Mouse (Mus musculus) mouse trophoblast stem cell (cell line): Measurements from ENCODE around the gene Rbm20.

Experiments
- in situ Hi-C, 2 experiments: fragments of 300-500 bp; cut with MseI, MboI; formaldehyde crosslinking; loops; 2 replicates in 1 of 2; 3 replicates in 1 of 2; pipeline ENCODE4 v1.15.1; 2025

The Rbm20 gene

DNA sequence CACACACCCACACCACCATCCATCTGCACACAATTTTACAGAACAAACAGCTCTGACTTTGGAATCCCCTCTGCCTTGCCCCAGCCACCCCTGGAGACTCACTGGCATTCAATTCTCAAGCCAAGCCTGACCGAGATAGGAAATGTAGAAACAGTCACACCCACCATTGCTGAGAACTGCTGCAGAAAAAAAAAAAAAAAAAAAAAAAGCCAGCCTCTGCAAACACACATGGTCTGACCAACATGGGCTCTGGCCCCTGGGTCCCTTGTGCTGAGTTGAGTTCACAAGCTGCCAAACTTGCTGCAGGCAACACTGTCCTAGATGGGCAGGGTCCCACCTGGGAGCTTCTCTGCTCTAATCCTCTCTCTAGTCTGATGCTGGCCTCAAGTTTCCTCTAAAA, 200.7 kb downstream of the Rbm20 start:
- in situ Hi-C loops: no loop called here

DNA sequence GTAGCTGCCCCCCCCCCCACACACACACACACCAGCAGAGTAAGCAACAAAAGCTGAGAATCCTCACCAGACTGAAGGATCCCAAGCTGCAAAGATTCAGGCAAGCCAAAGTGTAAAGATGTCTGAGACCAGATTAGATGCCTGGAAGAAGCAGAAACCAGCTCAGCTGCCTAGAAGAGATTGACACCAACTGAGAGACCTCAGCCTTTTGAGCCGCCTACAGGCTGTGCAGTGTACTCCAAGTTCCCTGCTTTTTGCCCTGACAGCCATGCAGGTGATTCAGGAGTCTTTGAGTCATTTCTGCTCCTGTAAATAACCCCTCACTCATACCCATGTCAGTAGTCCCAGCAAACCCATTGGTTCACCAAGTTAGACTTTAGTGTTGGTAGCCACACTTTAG, 203.4 kb downstream of the Rbm20 start:
- in situ Hi-C loops: no loop called here

DNA sequence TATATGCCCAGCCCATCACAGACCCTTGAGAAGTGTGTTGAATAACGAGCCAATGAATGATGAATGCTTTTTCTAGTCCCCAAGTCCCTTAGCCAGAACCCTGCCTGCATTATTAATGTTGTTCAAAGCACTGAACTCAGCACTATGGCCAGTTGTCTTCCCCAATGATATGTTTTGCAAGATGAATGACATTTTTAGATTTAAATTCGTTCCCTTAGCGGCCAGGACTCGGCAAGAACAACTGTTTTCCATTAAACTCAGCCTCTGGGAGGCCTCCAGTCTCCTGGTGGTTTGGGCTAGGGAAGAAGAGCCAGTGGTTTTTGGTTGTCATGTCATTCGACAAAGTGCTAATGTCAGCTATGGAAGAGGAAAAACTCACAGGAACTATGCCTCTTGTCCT, 204.7 kb downstream of the Rbm20 start:
- in situ Hi-C loops: no loop called here

DNA sequence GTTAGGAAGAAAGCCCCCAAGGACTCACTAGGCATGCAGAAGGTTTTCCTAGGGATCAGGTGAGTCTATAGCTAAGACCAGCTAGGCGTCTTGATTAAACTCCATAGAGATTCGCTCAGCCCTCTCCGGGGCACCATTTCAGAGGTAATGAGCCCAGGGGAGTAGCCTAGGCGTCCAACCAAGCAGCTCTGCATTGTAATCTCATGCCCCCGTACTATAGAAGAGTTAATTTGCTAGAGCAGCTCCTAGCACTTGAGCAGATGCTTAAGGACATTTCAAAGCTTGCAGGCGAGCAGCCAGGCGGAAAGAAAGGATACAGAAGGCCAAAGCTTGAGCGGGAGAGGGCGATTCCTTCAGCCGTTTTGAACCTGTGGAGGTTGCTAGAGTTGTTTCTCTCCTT, 208.3 kb downstream of the Rbm20 start:
- in situ Hi-C loops: no loop called here

DNA sequence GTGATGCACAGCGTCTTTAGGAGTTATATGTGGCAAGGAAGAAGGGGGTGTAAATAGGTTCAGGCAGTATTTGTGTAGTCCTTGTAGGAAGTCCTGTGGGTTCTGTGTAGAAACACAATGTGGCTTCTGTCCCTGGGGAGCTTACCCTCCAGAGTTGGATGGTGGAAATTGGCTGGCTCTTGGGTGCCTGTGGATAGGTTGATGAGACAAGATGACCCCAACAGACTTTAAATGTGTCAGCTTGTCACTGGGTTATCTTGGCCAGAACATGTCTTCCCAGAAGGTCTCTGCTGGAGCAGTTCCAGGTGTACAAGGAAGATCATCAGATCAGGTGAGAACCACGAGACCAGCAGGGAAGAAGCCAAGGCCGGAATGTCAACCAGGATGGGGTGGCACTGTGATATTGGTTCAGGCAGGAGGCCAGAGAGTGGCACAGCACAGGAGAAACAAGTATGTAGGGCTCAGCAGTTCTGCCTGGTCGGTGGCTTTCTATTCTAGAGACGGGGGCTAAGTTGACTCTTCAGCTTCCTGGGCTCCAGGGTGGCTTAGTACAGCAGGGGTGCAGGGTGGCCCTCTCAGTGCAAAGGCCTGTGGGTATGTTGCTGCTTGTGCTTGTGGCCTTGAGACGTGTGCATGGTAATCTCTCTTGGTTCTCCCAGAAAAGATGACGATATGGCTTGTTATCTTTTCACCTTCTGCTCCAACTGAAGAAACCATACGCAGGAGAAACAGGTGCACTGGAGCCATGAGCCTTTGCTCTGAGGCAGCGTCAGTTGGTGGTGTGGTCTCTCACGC, 209.7 kb downstream of the Rbm20 start:
- in situ Hi-C loops: no loop called here

DNA sequence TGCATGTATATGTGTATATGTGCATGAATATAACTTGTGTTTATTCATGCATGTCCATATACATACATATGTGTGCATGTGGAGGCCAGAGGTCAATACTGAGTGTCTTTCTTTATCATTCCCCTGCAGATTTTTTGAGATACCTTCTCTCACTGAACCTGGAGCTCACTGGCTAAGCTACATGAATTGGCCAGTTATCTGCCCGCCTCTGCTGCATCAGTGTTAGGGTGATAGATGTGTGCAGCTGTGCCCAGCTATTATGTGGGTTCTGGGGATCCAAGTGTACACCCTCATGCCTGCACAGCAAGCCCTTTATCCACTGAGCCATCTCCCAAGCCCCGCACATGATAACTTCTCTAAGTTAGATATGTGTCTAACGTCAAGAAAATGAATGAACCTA, 210.7 kb downstream of the Rbm20 start:
- in situ Hi-C loops: no loop called here

DNA sequence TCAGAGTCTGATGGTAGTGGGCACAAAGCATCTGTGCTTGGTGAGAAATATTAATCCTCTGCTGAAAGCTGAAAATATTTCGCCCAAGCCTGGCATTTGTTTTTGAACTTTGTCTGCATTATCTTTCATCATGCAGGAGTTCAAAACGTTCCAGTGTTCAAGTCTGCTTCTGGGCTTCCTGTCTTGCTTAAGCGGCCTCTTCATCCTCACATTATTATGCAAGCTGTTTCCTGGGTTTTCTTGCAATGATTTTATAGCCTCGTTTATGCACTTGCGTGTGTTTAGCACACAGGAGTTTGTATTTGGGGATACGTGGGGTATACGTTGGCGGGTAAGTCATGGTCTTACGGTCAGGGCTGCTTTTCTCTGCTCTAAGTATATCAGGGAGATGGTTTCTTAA, 211.2 kb downstream of the Rbm20 start:
- in situ Hi-C loops: no loop called here

DNA sequence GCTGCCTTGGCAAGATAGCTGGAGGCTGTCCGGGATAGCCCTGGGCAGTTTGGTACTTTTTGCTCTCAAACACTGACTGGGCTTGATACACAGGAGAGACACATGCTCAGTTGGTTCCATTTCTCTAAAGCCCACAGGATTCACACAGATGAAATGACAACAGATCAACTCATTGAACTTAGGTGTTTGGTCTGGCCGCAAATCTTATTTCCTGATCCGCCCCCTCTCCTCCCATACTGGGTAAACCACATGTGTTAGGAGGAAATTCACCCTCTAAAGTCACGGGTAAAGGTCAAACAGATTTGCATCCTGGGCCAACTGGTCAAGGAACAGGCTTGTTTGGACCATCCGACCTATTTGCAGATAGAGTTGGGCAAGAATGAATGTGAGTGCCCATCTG, 212.4 kb downstream of the Rbm20 start:
- in situ Hi-C loops: no loop called here

DNA sequence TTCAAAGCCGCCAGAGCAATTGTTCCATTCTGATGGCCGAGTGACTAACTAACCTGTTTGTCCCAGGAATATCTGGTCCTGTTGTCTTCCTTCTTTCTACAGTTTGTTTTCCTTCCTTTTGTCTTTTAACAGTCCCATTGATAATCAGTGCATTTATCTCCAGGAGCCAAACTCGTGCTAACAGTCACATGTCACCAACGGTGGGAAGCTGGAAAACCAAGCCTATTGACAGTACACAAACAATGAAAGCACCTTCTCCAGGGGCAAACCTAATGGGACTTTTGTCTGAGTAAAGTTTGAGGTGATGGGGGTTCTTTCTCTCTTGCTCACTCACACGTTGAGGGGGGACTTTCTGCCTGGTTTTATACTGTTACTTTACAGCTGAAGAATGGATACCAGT, 213.2 kb downstream of the Rbm20 start:
- in situ Hi-C loops: no loop called here

DNA sequence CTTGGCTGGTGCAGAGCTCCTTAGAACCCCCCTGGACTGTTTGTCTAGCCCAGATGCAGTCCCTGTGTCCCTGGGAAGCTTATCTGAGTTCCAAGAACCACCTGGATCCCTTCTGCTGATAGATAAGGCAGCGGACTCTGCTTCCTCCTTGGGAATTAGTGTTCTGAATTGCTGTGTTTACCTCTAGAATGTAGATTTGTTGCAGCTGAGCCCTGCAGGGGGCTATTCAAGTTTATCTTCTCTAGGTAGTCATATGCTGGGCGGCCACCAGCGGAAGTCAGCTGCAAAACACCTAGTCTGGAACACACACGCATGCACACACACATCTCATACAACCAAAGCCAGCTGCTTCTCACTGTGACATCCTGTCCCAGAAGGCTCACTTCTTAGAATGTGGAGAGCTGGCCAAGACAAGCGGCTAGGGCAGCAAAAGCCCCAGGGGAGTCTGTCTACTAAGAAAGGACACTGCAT, 213.7 kb downstream of the Rbm20 start:
- in situ Hi-C loops: no loop called here

DNA sequence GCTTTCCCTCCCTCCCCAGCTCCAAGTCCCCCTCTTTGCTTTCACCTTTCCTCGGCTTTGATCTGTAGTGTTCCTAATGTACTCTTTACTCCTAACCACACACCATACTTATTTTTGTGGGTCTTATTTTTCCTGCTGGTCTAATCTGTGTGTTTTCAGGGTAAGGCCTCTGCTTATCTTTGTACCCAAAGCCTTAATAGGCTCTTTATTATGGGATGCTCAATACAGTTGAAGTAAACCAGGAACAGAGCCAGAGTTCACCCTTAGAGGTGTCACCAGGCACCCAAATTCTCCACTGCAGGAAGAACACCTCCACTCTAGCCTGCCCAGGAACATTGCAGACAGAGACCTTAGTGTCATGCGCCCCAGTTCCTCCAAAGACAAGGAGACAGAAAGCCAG, 214.5 kb downstream of the Rbm20 start:
- in situ Hi-C loops: no loop called here

DNA sequence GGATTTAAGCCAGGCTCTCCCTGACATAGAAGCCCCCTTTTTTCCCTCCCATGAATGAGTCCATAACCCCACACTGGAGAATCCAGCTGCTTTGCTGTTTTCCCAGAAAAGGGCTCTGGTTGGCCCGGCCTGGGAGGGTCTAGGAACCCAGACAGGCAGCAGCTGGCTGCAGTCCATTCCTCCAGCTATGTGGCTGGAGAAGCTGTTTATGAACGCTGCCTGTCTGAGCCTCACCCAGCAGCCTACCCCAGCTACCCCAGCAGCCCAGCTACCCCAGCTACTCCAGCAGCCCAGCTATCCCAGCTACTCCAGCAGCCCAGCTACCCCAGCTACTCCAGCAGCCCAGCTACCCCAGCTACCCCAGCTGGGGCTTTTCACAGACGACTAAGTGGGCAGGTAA, 215.0 kb downstream of the Rbm20 start, which contains the start of gene Pdcd4:
Gene Pdcd4, plus strand, starts transcription at position 171 of the 400 bp plus-strand sequence.
- in situ Hi-C loops: no loop called here

DNA sequence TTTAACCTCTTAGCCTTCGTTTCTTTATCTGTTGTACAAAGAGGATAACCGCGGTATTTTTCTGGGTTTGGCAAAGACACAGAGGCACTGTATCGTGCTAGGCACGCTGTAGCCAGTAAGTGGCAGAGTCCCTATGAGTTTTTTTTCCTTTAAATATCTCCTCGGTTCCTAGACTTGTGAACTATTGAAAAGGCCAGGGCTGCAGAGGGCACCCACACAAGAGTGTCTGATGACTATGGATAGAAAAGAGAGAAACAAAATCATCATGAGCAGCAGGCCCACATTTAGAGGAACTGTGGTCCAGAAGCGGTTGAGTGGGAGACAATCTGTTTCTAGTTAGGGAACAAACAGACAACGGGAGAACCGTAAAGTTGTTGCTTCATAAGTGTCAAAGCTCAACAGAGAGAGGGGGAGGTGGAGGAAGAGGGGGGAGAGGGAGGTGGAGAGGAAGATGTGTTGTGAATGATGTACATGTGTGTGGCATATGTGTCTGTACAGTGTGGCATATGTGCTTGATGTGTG, 215.8 kb downstream of the Rbm20 start:
- in situ Hi-C loops: no loop called here

DNA sequence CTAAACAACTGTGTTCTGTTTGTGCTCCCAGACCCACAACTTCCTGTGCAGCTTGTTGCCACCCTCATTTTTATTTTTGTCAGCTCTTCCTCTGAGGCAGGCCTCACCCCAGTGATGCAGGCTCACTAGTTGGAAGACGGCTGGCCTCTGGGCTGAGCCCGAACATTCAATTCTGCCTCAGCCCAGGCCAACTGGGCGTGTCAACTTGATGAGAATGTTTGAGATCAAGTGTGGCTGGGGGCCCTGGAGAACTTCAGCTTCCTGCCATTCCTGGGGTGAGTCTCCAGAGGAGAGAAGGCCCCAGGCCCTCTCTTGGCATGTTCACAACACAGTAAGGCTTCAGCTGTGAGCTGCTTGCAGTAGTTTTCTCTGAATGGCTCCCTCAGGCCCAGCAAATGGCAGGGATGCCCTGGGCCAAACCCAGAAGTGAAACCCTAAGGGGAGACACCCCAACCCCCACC, 216.6 kb downstream of the Rbm20 start:
- in situ Hi-C loops: no loop called here

DNA sequence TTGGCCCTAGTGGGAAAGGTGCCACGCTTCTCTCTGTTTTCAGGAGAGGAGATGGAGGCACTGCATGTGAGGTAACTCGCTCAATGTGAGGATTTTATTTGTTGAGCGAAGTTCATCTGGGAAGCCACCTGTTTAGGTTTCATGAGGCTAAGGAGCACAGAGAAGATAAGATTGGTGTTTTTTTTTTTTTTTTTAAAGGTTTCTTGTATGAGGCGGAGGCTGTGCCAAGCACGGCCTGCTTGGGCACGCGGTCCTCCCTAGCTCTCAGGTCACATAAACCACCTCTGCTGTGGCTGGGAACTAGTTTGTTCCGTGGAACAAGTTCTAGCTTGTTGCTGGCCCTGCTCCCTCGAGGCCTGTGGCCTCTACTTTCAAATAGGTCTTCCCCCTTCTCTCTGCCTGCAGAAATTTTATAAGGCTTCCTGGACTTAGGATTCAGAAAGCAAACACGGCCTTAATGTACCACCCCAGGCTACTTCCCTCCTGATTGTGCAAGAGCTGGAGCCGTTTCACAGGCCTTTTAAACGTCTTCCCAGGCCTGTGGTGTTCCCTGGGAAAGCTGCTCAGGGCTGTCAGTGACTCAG, 217.5 kb downstream of the Rbm20 start:
- in situ Hi-C loops: no loop called here

DNA sequence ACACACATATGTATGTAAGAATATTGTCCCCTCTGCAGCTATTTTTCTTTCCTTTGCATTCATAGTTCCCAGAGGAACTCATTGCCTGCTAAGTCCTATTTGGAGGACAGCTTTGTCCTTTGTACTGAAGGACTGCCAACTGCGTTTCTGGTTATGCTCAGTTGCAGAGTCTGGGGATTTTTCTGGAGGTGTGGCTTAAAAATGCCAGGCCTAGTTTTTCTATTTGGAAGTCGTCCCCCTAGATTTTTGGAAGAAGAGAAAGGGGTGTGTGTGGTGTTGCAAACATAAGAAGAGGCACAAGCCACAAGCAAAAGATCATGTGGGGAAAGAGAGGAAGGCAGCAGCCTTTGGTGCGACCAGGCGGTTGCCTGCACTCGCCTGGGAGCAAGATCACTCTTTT, 220.9 kb downstream of the Rbm20 start:
- in situ Hi-C loops: no loop called here

DNA sequence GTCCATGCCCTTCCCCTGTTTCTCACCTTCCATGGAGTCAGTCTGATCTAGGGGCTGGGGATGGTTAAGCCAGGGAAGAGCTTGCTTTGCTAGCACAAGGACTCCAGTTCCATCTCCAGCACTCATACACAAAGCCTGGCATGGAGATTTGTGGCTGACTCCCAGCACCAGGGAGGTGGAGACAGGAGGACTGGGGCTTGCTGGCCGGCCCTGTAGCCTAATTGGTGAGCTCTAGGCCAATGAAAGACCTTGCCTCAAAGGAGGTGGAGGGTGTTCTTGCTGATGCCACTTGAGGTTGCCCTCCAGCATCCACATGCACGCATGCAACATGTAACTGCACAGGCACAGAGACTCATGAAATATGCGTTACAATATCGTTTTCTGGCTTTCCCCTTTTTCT, 221.4 kb downstream of the Rbm20 start:
- in situ Hi-C loops: no loop called here

DNA sequence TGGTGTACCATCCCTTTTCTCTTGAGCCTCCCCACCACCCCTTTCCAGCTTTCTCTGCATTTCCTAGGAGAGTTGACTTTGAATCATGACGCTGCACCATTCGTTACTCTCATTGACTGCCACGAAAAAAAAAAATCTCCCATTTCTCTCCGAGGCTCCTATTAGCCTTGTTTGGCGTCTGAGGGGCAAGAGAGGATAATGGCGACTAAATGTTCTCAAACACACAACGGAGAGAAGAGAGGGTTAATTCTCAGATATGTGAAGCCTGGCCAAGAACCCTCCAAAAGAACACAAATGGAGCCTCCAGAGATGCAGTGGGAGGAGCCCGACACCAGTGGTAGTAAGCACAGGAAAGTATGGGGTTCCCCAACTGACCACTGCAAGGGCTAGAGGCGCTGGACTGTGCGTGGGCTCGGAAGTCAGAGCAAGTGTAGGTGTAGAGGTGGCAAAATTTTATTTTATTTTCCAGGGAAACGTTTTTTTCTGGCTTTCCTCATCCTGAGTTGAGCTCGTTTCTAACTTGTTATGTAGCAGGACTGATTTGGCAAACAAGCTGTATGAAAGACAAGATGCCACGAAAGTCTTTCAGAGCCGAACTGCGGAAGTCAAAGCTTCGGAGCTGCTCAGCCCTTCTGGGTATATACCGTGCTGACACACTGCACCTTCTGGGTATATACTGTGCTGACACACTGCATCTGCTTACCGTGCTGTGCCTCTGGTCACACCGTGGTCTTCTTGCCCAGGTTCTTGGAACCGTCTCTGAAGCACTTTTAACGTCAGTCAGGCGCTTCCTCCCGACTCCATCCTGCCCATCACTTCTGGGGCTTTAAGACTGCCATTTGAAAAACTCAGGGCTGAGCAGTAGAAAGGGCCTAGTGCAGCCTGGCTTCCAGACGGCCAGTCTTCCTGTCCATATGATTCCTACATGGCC, 222.1 kb downstream of the Rbm20 start:
- in situ Hi-C loops: no loop called here

DNA sequence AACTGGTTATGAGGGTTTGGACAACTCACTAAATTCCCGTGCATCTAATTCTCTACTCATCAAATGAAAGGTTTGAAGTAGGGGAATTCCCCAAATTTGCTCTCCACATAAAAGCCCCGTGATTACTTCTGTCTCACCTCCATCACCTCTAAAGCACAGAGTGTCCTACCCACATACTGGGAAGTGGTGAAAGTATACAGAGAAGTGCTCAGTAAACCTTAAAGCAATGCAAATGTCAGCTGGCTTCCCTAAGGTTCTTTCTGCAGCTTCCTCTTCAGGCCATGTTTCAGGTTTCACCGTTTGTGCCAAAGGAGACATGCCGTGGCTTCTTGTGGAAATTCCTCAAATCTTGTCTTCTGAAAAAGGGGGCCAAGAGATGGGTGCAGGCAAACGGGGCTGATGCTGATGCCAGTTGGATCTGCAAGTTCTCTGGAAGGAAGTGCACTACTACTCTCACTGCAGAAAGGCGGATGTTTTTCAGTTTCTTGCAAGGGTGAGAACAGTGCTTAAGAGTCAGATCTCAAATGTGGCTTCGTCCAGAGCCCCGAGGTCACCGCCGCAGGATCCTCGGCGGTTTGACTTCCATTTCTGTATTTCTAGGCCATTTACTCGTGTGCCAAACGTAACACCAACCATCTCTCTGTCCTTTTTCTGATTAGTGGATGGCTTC, 223.0 kb downstream of the Rbm20 start:
- in situ Hi-C loops: no loop called here

DNA sequence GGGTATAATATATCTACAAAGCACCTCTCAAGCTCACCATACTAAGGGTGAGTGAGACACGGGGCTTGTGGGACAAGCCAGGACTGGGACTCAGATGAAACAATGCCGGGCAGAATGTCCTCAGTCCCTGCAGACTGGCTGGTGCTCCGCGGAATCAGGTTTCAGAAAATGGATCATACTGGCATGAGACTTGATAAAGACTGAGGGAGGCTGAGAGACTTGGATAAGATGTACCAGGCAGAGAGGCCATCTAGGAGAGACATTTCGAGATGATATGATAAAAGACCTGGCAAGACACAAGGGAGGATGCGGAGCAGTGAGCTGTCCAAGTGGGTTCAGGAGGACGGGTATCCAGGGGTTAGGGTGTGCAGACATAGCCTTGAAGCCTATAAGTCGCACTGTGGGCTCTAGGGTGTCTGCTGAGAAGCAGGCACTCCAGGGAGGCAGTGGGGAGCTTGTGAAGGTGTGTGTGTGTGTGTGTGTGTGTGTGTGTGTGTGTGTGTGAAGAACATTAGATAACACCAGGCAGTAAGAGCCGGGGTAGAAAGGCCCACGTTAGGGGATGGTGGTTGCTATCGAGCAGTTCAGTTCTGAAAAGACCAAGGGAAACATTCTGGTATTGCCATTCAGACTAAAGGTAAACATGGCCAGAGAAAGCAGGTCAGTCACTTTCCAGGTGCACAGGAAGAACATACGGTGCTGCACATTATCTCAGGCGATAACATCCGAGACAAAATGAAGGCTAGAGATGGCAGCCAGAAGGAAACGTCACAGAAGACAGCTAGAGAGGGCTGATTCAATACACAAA, 225.0 kb downstream of the Rbm20 start:
- in situ Hi-C loops: no loop called here
